Mouse (Mus musculus): Measurements from ENCODE around the gene Rps4x. TPM values are rescaled to one million over a fixed set of nuclear protein-coding genes. Genes with fewer than 3 reads are reported as not detected.
"Not testable (repeated sequence)": the region's sequence is repeated elsewhere in the genome, so short reads cannot be mapped to it uniquely, and the experiment has no call there.

Rps4x gene
- 52.2 and 92.0 TPM in 2 replicates for polyA plus RNA-seq (2012; rRNA removed)

GRCm38 (mm10) chrX:102188712-102189497 is at the start of gene Rps4x:
Gene Rps4x, minus strand, starts transcription at chrX:102189394.
- H3K36me3 ChIP-seq (ENCODE audit: control insufficient read depth, insufficient read depth, low read length) = peaks cover 26% of the 10 kb centered on the region
- H3K4me3 ChIP-seq (ENCODE audit: low read depth, low read length) = peak within 1 kb of the TSS; percentile 96
- TF ChIP-seq CTCF (IDR thresholded peaks at IDR 0.05; ENCODE audit: extremely low read depth, insufficient read length, insufficient replicate concordance, low read depth, low read length) (peak; percentile 64), POLR2A (IDR thresholded peaks at IDR 0.05; ENCODE audit: low read depth, low read length) (peak; percentile 75)
- H3K4me1 ChIP-seq (ENCODE audit: control insufficient read depth, insufficient read depth, insufficient read length, low read length) = no peaks in the 10 kb centered on the region
- no peaks in the 10 kb centered on the region for H3K27me3 ChIP-seq (ENCODE audit: control insufficient read depth, insufficient read depth, low read length)
- peak within 1 kb of the TSS; percentile 86 for H3K27ac ChIP-seq (ENCODE audit: insufficient read depth, low read depth, low read length)
- 14% methylated on average over 37 of the region's 37 CpGs for WGBS

GRCm38 (mm10) chrX:102219126-102219525 is 29.9 kb upstream of the Rps4x start:
- Histone ChIP-seq H3K27ac (ENCODE audit: insufficient read depth, low read depth, low read length) (no peak overlapping the region), H3K36me3 (ENCODE audit: control insufficient read depth, insufficient read depth, low read length) (no peaks in the 10 kb centered on the region), H3K4me1 (ENCODE audit: control insufficient read depth, insufficient read depth, insufficient read length, low read length) (no peaks in the 10 kb centered on the region), H3K27me3 (ENCODE audit: control insufficient read depth, insufficient read depth, low read length) (no peaks in the 10 kb centered on the region), H3K4me3 (ENCODE audit: low read depth, low read length) (no peak overlapping the region)
- 23% methylated on average over 1 of the region's 1 CpGs for WGBS
- peak; percentile 48; the same call in 1 of the 2 replicates for TF ChIP-seq CTCF (IDR thresholded peaks at IDR 0.05; ENCODE audit: extremely low read depth, insufficient read length, insufficient replicate concordance, low read depth, low read length)
- no peak for TF ChIP-seq POLR2A (IDR thresholded peaks at IDR 0.05; ENCODE audit: low read depth, low read length)

GRCm38 (mm10) chrX:102215356-102215755 is 26.2 kb upstream of the Rps4x start:
- H3K27me3 ChIP-seq (ENCODE audit: control insufficient read depth, insufficient read depth, low read length); H3K36me3 ChIP-seq (ENCODE audit: control insufficient read depth, insufficient read depth, low read length); H3K4me1 ChIP-seq (ENCODE audit: control insufficient read depth, insufficient read depth, insufficient read length, low read length); H3K4me3 ChIP-seq (ENCODE audit: low read depth, low read length); H3K27ac ChIP-seq (ENCODE audit: insufficient read depth, low read depth, low read length): not testable (repeated sequence)
- WGBS = 35% methylated on average over 9 of the region's 9 CpGs

GRCm38 (mm10) chrX:102190840-102191239 is 1.6 kb upstream of the Rps4x start:
- WGBS = 91% methylated on average over 1 of the region's 1 CpGs
- Histone ChIP-seq H3K27me3 (ENCODE audit: control insufficient read depth, insufficient read depth, low read length) (no peaks in the 10 kb centered on the region), H3K27ac (ENCODE audit: insufficient read depth, low read depth, low read length) (no peak overlapping the region), H3K4me3 (ENCODE audit: low read depth, low read length) (no peak overlapping the region), H3K36me3 (ENCODE audit: control insufficient read depth, insufficient read depth, low read length) (peaks cover 14% of the 10 kb centered on the region), H3K4me1 (ENCODE audit: control insufficient read depth, insufficient read depth, insufficient read length, low read length) (no peaks in the 10 kb centered on the region)
- TF ChIP-seq POLR2A (IDR thresholded peaks at IDR 0.05; ENCODE audit: low read depth, low read length) (no peak), CTCF (IDR thresholded peaks at IDR 0.05; ENCODE audit: extremely low read depth, insufficient read length, insufficient replicate concordance, low read depth, low read length) (no peak)

- no peaks in the 10 kb centered on the region for H3K27me3 ChIP-seq (ENCODE audit: control insufficient read depth, insufficient read depth, low read length)
- TF ChIP-seq CTCF (IDR thresholded peaks at IDR 0.05; ENCODE audit: extremely low read depth, insufficient read length, insufficient replicate concordance, low read depth, low read length) (no peak), POLR2A (IDR thresholded peaks at IDR 0.05; ENCODE audit: low read depth, low read length) (no peak)
- peaks cover 19% of the 10 kb centered on the region for H3K36me3 ChIP-seq (ENCODE audit: control insufficient read depth, insufficient read depth, low read length)
- no peaks in the 10 kb centered on the region for H3K4me1 ChIP-seq (ENCODE audit: control insufficient read depth, insufficient read depth, insufficient read length, low read length)
- no peak overlapping the region for H3K4me3 ChIP-seq (ENCODE audit: low read depth, low read length)
- no peak overlapping the region for H3K27ac ChIP-seq (ENCODE audit: insufficient read depth, low read depth, low read length)
- WGBS = 34% methylated on average over 5 of the region's 5 CpGs
Measured at GRCm38 (mm10) chrX:102189581-102189980, 387 bp upstream of the Rps4x start.

- H3K27me3 ChIP-seq (ENCODE audit: control insufficient read depth, insufficient read depth, low read length) = no peaks in the 10 kb centered on the region
- no peaks in the 10 kb centered on the region for H3K4me1 ChIP-seq (ENCODE audit: control insufficient read depth, insufficient read depth, insufficient read length, low read length)
- 18% methylated on average over 11 of the region's 11 CpGs for WGBS
- H3K4me3 ChIP-seq (ENCODE audit: low read depth, low read length) = peak overlapping the region; percentile 12; the same call in 1 of the 2 replicates
- TF ChIP-seq POLR2A (IDR thresholded peaks at IDR 0.05; ENCODE audit: low read depth, low read length) = no peak
- no peak for TF ChIP-seq CTCF (IDR thresholded peaks at IDR 0.05; ENCODE audit: extremely low read depth, insufficient read length, insufficient replicate concordance, low read depth, low read length)
- peaks cover 28% of the 10 kb centered on the region for H3K36me3 ChIP-seq (ENCODE audit: control insufficient read depth, insufficient read depth, low read length)
- H3K27ac ChIP-seq (ENCODE audit: insufficient read depth, low read depth, low read length) = no peak overlapping the region
Measured at GRCm38 (mm10) chrX:102187023-102187699, 2.0 kb downstream of the Rps4x start.

- no peaks in the 10 kb centered on the region for H3K4me1 ChIP-seq (ENCODE audit: control insufficient read depth, insufficient read depth, insufficient read length, low read length)
- H3K27me3 ChIP-seq (ENCODE audit: control insufficient read depth, insufficient read depth, low read length) = no peaks in the 10 kb centered on the region
- H3K27ac ChIP-seq (ENCODE audit: insufficient read depth, low read depth, low read length) = no peak overlapping the region
- no peak overlapping the region for H3K4me3 ChIP-seq (ENCODE audit: low read depth, low read length)
- no peak for TF ChIP-seq POLR2A (IDR thresholded peaks at IDR 0.05; ENCODE audit: low read depth, low read length)
- TF ChIP-seq CTCF (IDR thresholded peaks at IDR 0.05; ENCODE audit: extremely low read depth, insufficient read length, insufficient replicate concordance, low read depth, low read length) = no peak
- peaks cover 26% of the 10 kb centered on the region for H3K36me3 ChIP-seq (ENCODE audit: control insufficient read depth, insufficient read depth, low read length)
Measured at GRCm38 (mm10) chrX:102182575-102182974, 6.6 kb downstream of the Rps4x start.

Measured in small intestine, adult 2 months (tissue).